Mouse (Mus musculus): Measurements from ENCODE around the gene Rc3h1. TPM values are rescaled to one million over a fixed set of nuclear protein-coding genes. Genes with fewer than 3 reads are reported as not detected.

Gene Rc3h1
- polyA plus RNA-seq, 1 experiment from 2014 or later = 8.0 TPM

- H3K4me3 ChIP-seq = no peak overlapping the region
- no peak overlapping the region for H3K9ac ChIP-seq
- no peaks in the 10 kb centered on the region for H3K27me3 ChIP-seq
- peaks cover 11% of the 10 kb centered on the region for H3K4me1 ChIP-seq (replicated peaks)
- H3K9me3 ChIP-seq = no peaks in the 10 kb centered on the region
- 60% methylated on average over 4 of the region's 4 CpGs for WGBS
- H3K27ac ChIP-seq = no peak overlapping the region
- H3K36me3 ChIP-seq = no peaks in the 10 kb centered on the region
- no peak overlapping the region for H3K4me2 ChIP-seq
- ATAC-seq (ENCODE audit: low FRiP score) = no peak
These were observed 2.2 kb upstream of the Rc3h1 start for GRCm38 (mm10) chr1:160904047-160904446.

GRCm38 (mm10) chr1:160906558-160907481, 602 bp downstream of the Rc3h1 start:
- Histone ChIP-seq H3K9me3 (no peaks in the 10 kb centered on the region), H3K27me3 (no peaks in the 10 kb centered on the region), H3K9ac (peak overlapping the region; percentile 98), H3K27ac (peak overlapping the region; percentile 94), H3K36me3 (no peaks in the 10 kb centered on the region), H3K4me2 (peak overlapping the region; percentile 65), H3K4me3 (peak overlapping the region; percentile 99), H3K4me1 (replicated peaks) (peaks cover 21% of the 10 kb centered on the region)
- ATAC-seq (ENCODE audit: low FRiP score) = peak; percentile 78
- WGBS = under 1% methylated on average over 62 of the region's 67 CpGs

GRCm38 (mm10) chr1:160910176-160910575, 4.0 kb downstream of the Rc3h1 start:
- H3K4me3 ChIP-seq = no peak overlapping the region
- 94% methylated on average over 1 of the region's 1 CpGs for WGBS
- H3K27me3 ChIP-seq = no peaks in the 10 kb centered on the region

GRCm38 (mm10) chr1:160910812-160911211, 4.6 kb downstream of the Rc3h1 start:
- Histone ChIP-seq H3K4me1 (replicated peaks) (peaks cover 21% of the 10 kb centered on the region), H3K27me3 (no peaks in the 10 kb centered on the region), H3K36me3 (no peaks in the 10 kb centered on the region), H3K4me3 (no peak overlapping the region), H3K9me3 (no peaks in the 10 kb centered on the region), H3K4me2 (no peak overlapping the region), H3K9ac (no peak overlapping the region), H3K27ac (no peak overlapping the region)
- ATAC-seq (ENCODE audit: low FRiP score) = no peak
- WGBS = 89% methylated on average over 1 of the region's 1 CpGs

More at GRCm38 (mm10) chr1:160910176-160910575, 4.0 kb downstream of the Rc3h1 start:
- no peak overlapping the region for H3K4me2 ChIP-seq
- no peak overlapping the region for H3K27ac ChIP-seq
- ATAC-seq (ENCODE audit: low FRiP score) = no peak
- peaks cover 21% of the 10 kb centered on the region for H3K4me1 ChIP-seq (replicated peaks)
- H3K9ac ChIP-seq = no peak overlapping the region
- H3K36me3 ChIP-seq = no peaks in the 10 kb centered on the region
- no peaks in the 10 kb centered on the region for H3K9me3 ChIP-seq

- H3K4me3 ChIP-seq = no peak overlapping the region
- H3K4me2 ChIP-seq = no peak overlapping the region
- no peaks in the 10 kb centered on the region for H3K36me3 ChIP-seq
- ATAC-seq (ENCODE audit: low FRiP score) = no peak
- no peaks in the 10 kb centered on the region; the same call in 1 of the 2 replicates for H3K4me1 ChIP-seq (replicated peaks)
- H3K27me3 ChIP-seq = no peaks in the 10 kb centered on the region
- H3K9ac ChIP-seq = no peak overlapping the region
- no peak overlapping the region for H3K27ac ChIP-seq
- no peaks in the 10 kb centered on the region for H3K9me3 ChIP-seq
- WGBS = 93% methylated on average over 1 of the region's 1 CpGs
These were observed 13.2 kb downstream of the Rc3h1 start for GRCm38 (mm10) chr1:160919383-160919782.

GRCm38 (mm10) chr1:160921938-160922337, 15.7 kb downstream of the Rc3h1 start:
- no peak for ATAC-seq (ENCODE audit: low FRiP score)
- Histone ChIP-seq H3K9ac (no peak overlapping the region), H3K9me3 (no peaks in the 10 kb centered on the region), H3K4me1 (replicated peaks) (peaks cover 3% of the 10 kb centered on the region), H3K4me2 (no peak overlapping the region), H3K4me3 (no peak overlapping the region), H3K36me3 (no peaks in the 10 kb centered on the region), H3K27ac (no peak overlapping the region), H3K27me3 (no peaks in the 10 kb centered on the region)
- 100% methylated on average over 1 of the region's 1 CpGs for WGBS

GRCm38 (mm10) chr1:160931320-160931719, 25.1 kb downstream of the Rc3h1 start:
- Histone ChIP-seq H3K36me3 (peaks cover 7% of the 10 kb centered on the region; the same call in 1 of the 2 replicates), H3K27me3 (no peaks in the 10 kb centered on the region), H3K4me1 (replicated peaks) (no peaks in the 10 kb centered on the region), H3K4me2 (no peak overlapping the region), H3K9ac (no peak overlapping the region), H3K27ac (no peak overlapping the region), H3K4me3 (no peak overlapping the region), H3K9me3 (no peaks in the 10 kb centered on the region)
- no peak for ATAC-seq (ENCODE audit: low FRiP score)

GRCm38 (mm10) chr1:160933896-160934482, 27.8 kb downstream of the Rc3h1 start:
- Histone ChIP-seq H3K9me3 (no peaks in the 10 kb centered on the region), H3K9ac (no peak overlapping the region), H3K4me2 (no peak overlapping the region), H3K27ac (no peak overlapping the region), H3K4me1 (replicated peaks) (no peaks in the 10 kb centered on the region), H3K4me3 (no peak overlapping the region), H3K36me3 (peaks cover 20% of the 10 kb centered on the region), H3K27me3 (no peaks in the 10 kb centered on the region)
- WGBS = 69% methylated on average over 4 of the region's 4 CpGs
- no peak for ATAC-seq (ENCODE audit: low FRiP score)

GRCm38 (mm10) chr1:160935551-160935950, 29.3 kb downstream of the Rc3h1 start:
- H3K4me3 ChIP-seq = no peak overlapping the region
- no peak overlapping the region for H3K4me2 ChIP-seq
- no peaks in the 10 kb centered on the region for H3K9me3 ChIP-seq
- ATAC-seq (ENCODE audit: low FRiP score) = peak; percentile 49; the same call in 1 of the 2 replicates
- peaks cover 27% of the 10 kb centered on the region for H3K36me3 ChIP-seq
- WGBS = 91% methylated on average over 6 of the region's 6 CpGs
- H3K27ac ChIP-seq = no peak overlapping the region
- H3K27me3 ChIP-seq = no peaks in the 10 kb centered on the region
- no peaks in the 10 kb centered on the region for H3K4me1 ChIP-seq (replicated peaks)
- H3K9ac ChIP-seq = no peak overlapping the region

GRCm38 (mm10) chr1:160963199-160963598, 57.0 kb downstream of the Rc3h1 start:
- Histone ChIP-seq H3K9me3 (no peaks in the 10 kb centered on the region), H3K9ac (no peak overlapping the region), H3K4me3 (no peak overlapping the region), H3K4me1 (replicated peaks) (no peaks in the 10 kb centered on the region), H3K27ac (no peak overlapping the region), H3K36me3 (peaks cover 76% of the 10 kb centered on the region), H3K27me3 (no peaks in the 10 kb centered on the region), H3K4me2 (no peak overlapping the region)
- WGBS = 89% methylated on average over 7 of the region's 7 CpGs
- no peak for ATAC-seq (ENCODE audit: low FRiP score)

- Histone ChIP-seq H3K9me3 (no peaks in the 10 kb centered on the region), H3K36me3 (peaks cover 76% of the 10 kb centered on the region), H3K27me3 (no peaks in the 10 kb centered on the region), H3K4me2 (no peak overlapping the region), H3K9ac (no peak overlapping the region), H3K4me3 (no peak overlapping the region), H3K4me1 (replicated peaks) (no peaks in the 10 kb centered on the region), H3K27ac (no peak overlapping the region)
- no peak for ATAC-seq (ENCODE audit: low FRiP score)
- 100% methylated on average over 1 of the region's 1 CpGs for WGBS
These were observed 61.0 kb downstream of the Rc3h1 start for GRCm38 (mm10) chr1:160967268-160967667.

- no peak overlapping the region for H3K4me3 ChIP-seq
- H3K9ac ChIP-seq = no peak overlapping the region
- no peaks in the 10 kb centered on the region for H3K9me3 ChIP-seq
- no peak overlapping the region for H3K4me2 ChIP-seq
- no peak for ATAC-seq (ENCODE audit: low FRiP score)
- WGBS = 90% methylated on average over 5 of the region's 5 CpGs
- H3K36me3 ChIP-seq = peaks cover 63% of the 10 kb centered on the region
- H3K4me1 ChIP-seq (replicated peaks) = no peaks in the 10 kb centered on the region
- no peak overlapping the region for H3K27ac ChIP-seq
- H3K27me3 ChIP-seq = no peaks in the 10 kb centered on the region
These were observed 62.4 kb downstream of the Rc3h1 start for GRCm38 (mm10) chr1:160968643-160969042.

Data from hindbrain, embryonic 13.5 days (tissue).